9 mouse cellular contexts compared by ENCODE assay signal in genomic region chr16:84135651-84136200, GRCm38 (mm10).
DNase-seq lines count a peak whose midpoint lies in the region; ATAC-seq and TF ChIP-seq lines count a peak whose summit lies in the region.
"Had no signal": no experiment of that assay in that cellular context is flagged by ENCODE, and none has a peak within 500 bp of the region (broad histone marks: within the 10 kb centered on the region; RNA-seq: fewer than 3 reads in every experiment).

No protein-coding gene starts in this region.

- TF ChIP-seq CTCF in lung, postnatal 0 days (IDR thresholded peaks at IDR 0.05): peak; percentile 34; the same call in 1 of the 2 replicates

- no peak for TF ChIP-seq EP300 in lung, postnatal 0 days (IDR thresholded peaks at IDR 0.05)

- no peak for DNase-seq in lung, postnatal 0 days (ENCODE audit: low spot score)
- no peak for DNase-seq in lung, postnatal 14 days
- DNase-seq in embryo, embryonic 10.5 days (ENCODE audit: low spot score): peak; percentile 36
- peak; percentile 47 for DNase-seq in layer of hippocampus, adult 9-10 months (ENCODE audit: low spot score)
- peak; percentile 70 to 71 for DNase-seq in right cerebral cortex, postnatal 10 days (ENCODE audit: low spot score in 2 of 2)
- no peak for DNase-seq in urinary bladder, postnatal 36 days (ENCODE audit: low spot score in 2 of 2)
- DNase-seq in heart, postnatal 14 days: no peak

- intact Hi-C loops in heart, postnatal 14 days (cut with DNase I): no loop called here

- H3K27me3 ChIP-seq in lung, postnatal 0 days (replicated peaks; ENCODE audit: insufficient read depth, low read length): no peaks in the 10 kb centered on the region

- no peak overlapping the region for H3K4me3 ChIP-seq in lung, postnatal 0 days (ENCODE audit: low read depth, low read length)
- H3K4me3 ChIP-seq: erythroblast, embryonic 14.5 days; myocyte had no signal

- no peak overlapping the region for H3K4me2 ChIP-seq in lung, postnatal 0 days (replicated peaks; ENCODE audit: low read depth, low read length)

- H3K36me3 ChIP-seq in lung, postnatal 0 days (ENCODE audit: insufficient read depth, low read length): no peaks in the 10 kb centered on the region

- 48% methylated on average over 4 of the region's 4 CpGs for WGBS in lung, postnatal 0 days

- H3K27ac ChIP-seq in lung, postnatal 0 days (ENCODE audit: low read length): no peak overlapping the region

- no peak overlapping the region for H3K9ac ChIP-seq in lung, postnatal 0 days (replicated peaks; ENCODE audit: low read depth)

- no peaks in the 10 kb centered on the region for H3K4me1 ChIP-seq in lung, postnatal 0 days (ENCODE audit: insufficient read depth, low read depth, low read length)

- ATAC-seq in lung, postnatal 0 days: no peak

- no peaks in the 10 kb centered on the region for H3K9me3 ChIP-seq in lung, postnatal 0 days (ENCODE audit: low read length)

Comparison
In these comparisons a context has a peak if more than half of its experiments do, and no peak if none do; other contexts are left out.
1. DNase-seq: peak in embryo, embryonic 10.5 days (single experiment), layer of hippocampus, adult 9-10 months (single experiment) and right cerebral cortex, postnatal 10 days (2 of 2); none in lung, postnatal 0 days (single experiment), lung, postnatal 14 days (single experiment), urinary bladder, postnatal 36 days (0 of 2) and heart, postnatal 14 days (0 of 2).